Mouse (Mus musculus): ENCODE data around the gene Ehf. TPM values are rescaled to one million over a fixed set of nuclear protein-coding genes. Genes with fewer than 3 reads are reported as not detected.

Gene Ehf
- not detected in 2 replicates for polyA plus RNA-seq (2012; ENCODE audit: insufficient read depth, insufficient read length, missing spikeins)

GRCm38 (mm10) chr2:103303132-103303531 lies at the start of gene Ehf:
Ehf (minus strand) TSS chr2:103303278.
- Histone ChIP-seq H3K4me3 (ENCODE audit: insufficient read depth, low read length) (no peak within 1 kb of the TSS), H3K27ac (ENCODE audit: insufficient read depth, low read depth, low read length) (no peak within 1 kb of the TSS), H3K4me1 (ENCODE audit: control insufficient read depth, insufficient read depth, low read length) (0 out of 2 replicates have a peak, but pooled peaks cover 3% of the 10 kb centered on the region)
- TF ChIP-seq CTCF (IDR thresholded peaks at IDR 0.05; ENCODE audit: low read depth, low read length) (no peak), POLR2A (IDR thresholded peaks at IDR 0.05; ENCODE audit: borderline replicate concordance, low read depth, low read length) (no peak)

- Histone ChIP-seq H3K4me3 (ENCODE audit: insufficient read depth, low read length) (no peak overlapping the region), H3K4me1 (ENCODE audit: control insufficient read depth, insufficient read depth, low read length) (peaks cover 5% of the 10 kb centered on the region; the same call in 1 of the 2 replicates), H3K27ac (ENCODE audit: insufficient read depth, low read depth, low read length) (no peak overlapping the region)
- TF ChIP-seq POLR2A (IDR thresholded peaks at IDR 0.05; ENCODE audit: borderline replicate concordance, low read depth, low read length) = no peak
- TF ChIP-seq CTCF (IDR thresholded peaks at IDR 0.05; ENCODE audit: low read depth, low read length) = no peak; the same call in 1 of the 2 replicates
These were observed 44.4 kb upstream of the Ehf start for GRCm38 (mm10) chr2:103347417-103347891.

- Histone ChIP-seq H3K4me3 (ENCODE audit: insufficient read depth, low read length) (no peak overlapping the region), H3K4me1 (ENCODE audit: control insufficient read depth, insufficient read depth, low read length) (peaks cover 6% of the 10 kb centered on the region), H3K27ac (ENCODE audit: insufficient read depth, low read depth, low read length) (no peak overlapping the region)
- no peak for TF ChIP-seq POLR2A (IDR thresholded peaks at IDR 0.05; ENCODE audit: borderline replicate concordance, low read depth, low read length)
- no peak for TF ChIP-seq CTCF (IDR thresholded peaks at IDR 0.05; ENCODE audit: low read depth, low read length)
These were observed 43.7 kb upstream of the Ehf start for GRCm38 (mm10) chr2:103346751-103347289.

- no peak overlapping the region for H3K4me3 ChIP-seq (ENCODE audit: insufficient read depth, low read length)
- peaks cover 12% of the 10 kb centered on the region for H3K4me1 ChIP-seq (ENCODE audit: control insufficient read depth, insufficient read depth, low read length)
- TF ChIP-seq CTCF (IDR thresholded peaks at IDR 0.05; ENCODE audit: low read depth, low read length) (no peak), POLR2A (IDR thresholded peaks at IDR 0.05; ENCODE audit: borderline replicate concordance, low read depth, low read length) (no peak)
- no peak overlapping the region for H3K27ac ChIP-seq (ENCODE audit: insufficient read depth, low read depth, low read length)
These were observed 40.5 kb upstream of the Ehf start for GRCm38 (mm10) chr2:103343611-103344010.

- peaks cover 12% of the 10 kb centered on the region for H3K4me1 ChIP-seq (ENCODE audit: control insufficient read depth, insufficient read depth, low read length)
- no peak overlapping the region for H3K4me3 ChIP-seq (ENCODE audit: insufficient read depth, low read length)
- TF ChIP-seq POLR2A (IDR thresholded peaks at IDR 0.05; ENCODE audit: borderline replicate concordance, low read depth, low read length) = no peak
- no peak for TF ChIP-seq CTCF (IDR thresholded peaks at IDR 0.05; ENCODE audit: low read depth, low read length)
- no peak overlapping the region for H3K27ac ChIP-seq (ENCODE audit: insufficient read depth, low read depth, low read length)
These were observed 39.0 kb upstream of the Ehf start for GRCm38 (mm10) chr2:103342123-103342522.

GRCm38 (mm10) chr2:103341375-103341971 lies 38.4 kb upstream of the Ehf start:
- TF ChIP-seq POLR2A (IDR thresholded peaks at IDR 0.05; ENCODE audit: borderline replicate concordance, low read depth, low read length) = no peak
- no peak for TF ChIP-seq CTCF (IDR thresholded peaks at IDR 0.05; ENCODE audit: low read depth, low read length)
- no peak overlapping the region for H3K27ac ChIP-seq (ENCODE audit: insufficient read depth, low read depth, low read length)
- peaks cover 12% of the 10 kb centered on the region for H3K4me1 ChIP-seq (ENCODE audit: control insufficient read depth, insufficient read depth, low read length)
- no peak overlapping the region for H3K4me3 ChIP-seq (ENCODE audit: insufficient read depth, low read length)

- Histone ChIP-seq H3K27ac (ENCODE audit: insufficient read depth, low read depth, low read length) (no peak overlapping the region), H3K4me1 (ENCODE audit: control insufficient read depth, insufficient read depth, low read length) (peaks cover 7% of the 10 kb centered on the region), H3K4me3 (ENCODE audit: insufficient read depth, low read length) (no peak overlapping the region)
- TF ChIP-seq CTCF (IDR thresholded peaks at IDR 0.05; ENCODE audit: low read depth, low read length) (no peak), POLR2A (IDR thresholded peaks at IDR 0.05; ENCODE audit: borderline replicate concordance, low read depth, low read length) (no peak)
These were observed 35.6 kb upstream of the Ehf start for GRCm38 (mm10) chr2:103338706-103339105.

GRCm38 (mm10) chr2:103337370-103337769 lies 34.3 kb upstream of the Ehf start:
- Histone ChIP-seq H3K4me3 (ENCODE audit: insufficient read depth, low read length) (no peak overlapping the region), H3K27ac (ENCODE audit: insufficient read depth, low read depth, low read length) (no peak overlapping the region), H3K4me1 (ENCODE audit: control insufficient read depth, insufficient read depth, low read length) (peaks cover 7% of the 10 kb centered on the region)
- TF ChIP-seq CTCF (IDR thresholded peaks at IDR 0.05; ENCODE audit: low read depth, low read length) (no peak), POLR2A (IDR thresholded peaks at IDR 0.05; ENCODE audit: borderline replicate concordance, low read depth, low read length) (no peak)

GRCm38 (mm10) chr2:103336621-103337020 lies 33.5 kb upstream of the Ehf start:
- Histone ChIP-seq H3K4me1 (ENCODE audit: control insufficient read depth, insufficient read depth, low read length) (peaks cover 4% of the 10 kb centered on the region), H3K4me3 (ENCODE audit: insufficient read depth, low read length) (no peak overlapping the region), H3K27ac (ENCODE audit: insufficient read depth, low read depth, low read length) (no peak overlapping the region)
- TF ChIP-seq POLR2A (IDR thresholded peaks at IDR 0.05; ENCODE audit: borderline replicate concordance, low read depth, low read length) = no peak
- TF ChIP-seq CTCF (IDR thresholded peaks at IDR 0.05; ENCODE audit: low read depth, low read length) = no peak

- no peaks in the 10 kb centered on the region for H3K4me1 ChIP-seq (ENCODE audit: control insufficient read depth, insufficient read depth, low read length)
- H3K4me3 ChIP-seq (ENCODE audit: insufficient read depth, low read length) = no peak overlapping the region
- TF ChIP-seq CTCF (IDR thresholded peaks at IDR 0.05; ENCODE audit: low read depth, low read length) (no peak), POLR2A (IDR thresholded peaks at IDR 0.05; ENCODE audit: borderline replicate concordance, low read depth, low read length) (no peak)
- no peak overlapping the region for H3K27ac ChIP-seq (ENCODE audit: insufficient read depth, low read depth, low read length)
These were observed 32.9 kb upstream of the Ehf start for GRCm38 (mm10) chr2:103336000-103336399.
